Mouse (Mus musculus) neural tube, embryonic 10.5 days (tissue): ENCODE measurements around the gene Tbc1d8.

Experiments used
- DNase-seq: peaks from one replicate; pipeline ENCODE4 v3.0.0-alpha.2; 2017; ENCODE audit warnings: low spot score; ENCODE audit errors: extremely low spot score

Tbc1d8 gene

DNA sequence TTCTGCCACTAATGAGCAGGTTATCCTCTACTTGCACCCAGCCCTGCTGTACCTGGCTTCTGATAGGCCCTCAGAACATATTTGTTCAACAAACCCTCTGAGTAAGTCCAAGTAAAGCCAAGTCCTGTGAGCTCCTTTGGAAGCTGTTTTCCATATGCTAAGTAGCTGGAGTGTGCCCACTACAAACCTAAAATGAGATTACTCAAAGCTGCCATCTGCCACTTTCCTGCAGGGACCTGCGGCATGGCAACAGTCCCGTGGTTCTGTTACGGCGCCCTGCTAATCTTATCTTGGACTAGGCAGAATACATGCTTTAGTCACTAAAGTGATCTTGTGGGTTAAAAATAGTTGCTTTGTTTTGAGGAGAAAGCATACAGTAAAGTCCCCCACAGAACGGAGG, 32.4 kb downstream of the Tbc1d8 start:
- no peak for DNase-seq

DNA sequence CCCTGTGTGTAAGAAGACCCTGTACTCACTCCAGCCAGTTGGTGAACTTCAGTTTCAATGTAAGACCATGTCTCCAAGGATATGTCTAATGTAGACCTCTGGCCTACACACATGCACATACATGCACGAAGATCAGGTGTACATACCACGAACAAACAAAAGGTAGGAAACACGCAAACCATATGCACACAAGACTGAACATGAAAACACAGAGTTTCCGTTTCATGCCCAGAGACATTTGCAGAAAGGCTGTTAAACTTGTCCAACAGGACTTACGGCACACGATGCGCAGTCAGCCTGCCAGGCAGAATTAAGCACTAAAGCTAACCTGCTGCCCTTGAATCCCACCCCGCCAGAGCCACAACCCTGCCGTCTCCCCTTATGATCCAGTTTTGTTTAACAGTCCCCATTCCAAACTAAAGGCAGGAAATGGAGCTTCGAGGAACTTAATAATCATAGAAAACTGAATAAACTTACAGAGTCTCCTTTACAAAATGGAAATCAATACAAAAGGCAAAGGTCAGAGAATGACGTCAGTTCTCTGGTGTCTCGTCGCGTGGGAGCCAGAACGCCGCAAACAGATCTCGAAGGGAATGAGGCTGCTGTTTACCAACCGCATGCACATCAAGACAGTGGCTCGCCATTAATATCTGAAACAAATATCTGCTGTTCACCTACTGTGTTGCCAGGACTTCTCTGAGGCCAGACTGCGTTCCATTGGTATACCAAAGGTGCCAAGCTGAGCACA, 33.1 kb downstream of the Tbc1d8 start:
- no peak for DNase-seq

DNA sequence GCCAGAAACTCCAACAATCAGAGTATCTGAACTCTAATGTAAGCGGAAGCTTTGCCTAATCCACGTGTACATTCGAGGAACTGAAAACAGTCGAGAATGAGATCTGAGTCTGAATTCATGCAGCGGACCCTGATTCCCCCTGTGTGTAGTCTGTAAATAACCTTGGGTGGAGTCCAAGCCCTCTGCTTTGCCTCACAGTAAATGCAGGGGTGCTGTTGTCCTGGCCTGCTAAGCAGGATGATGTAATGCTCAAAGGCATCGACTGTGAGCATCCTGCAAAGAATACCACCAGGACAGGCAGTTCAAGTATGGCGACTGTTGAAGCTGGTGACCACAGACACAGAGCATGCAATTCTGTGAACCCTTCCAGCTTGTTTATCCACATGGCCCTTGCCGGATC, 34.8 kb downstream of the Tbc1d8 start:
- no peak for DNase-seq

DNA sequence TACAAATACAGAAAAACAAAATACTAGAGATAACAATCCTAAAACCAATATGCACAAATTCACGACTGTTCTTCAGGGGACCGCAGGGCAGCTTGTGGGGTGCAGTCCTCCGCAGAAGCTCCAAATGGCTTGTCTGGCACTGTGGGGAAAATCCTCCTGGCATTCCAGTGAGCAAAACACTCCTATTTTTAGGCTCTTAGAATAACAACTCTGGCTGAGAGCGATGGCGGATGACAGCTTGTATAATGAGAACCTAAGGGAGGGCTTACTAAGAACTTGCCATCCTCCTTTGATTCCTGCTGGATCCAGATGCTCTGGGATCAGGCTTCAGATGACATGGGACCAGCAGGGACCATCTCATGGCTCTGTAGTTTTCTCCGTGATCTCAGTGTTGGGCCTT, 36.9 kb downstream of the Tbc1d8 start:
- no peak for DNase-seq

DNA sequence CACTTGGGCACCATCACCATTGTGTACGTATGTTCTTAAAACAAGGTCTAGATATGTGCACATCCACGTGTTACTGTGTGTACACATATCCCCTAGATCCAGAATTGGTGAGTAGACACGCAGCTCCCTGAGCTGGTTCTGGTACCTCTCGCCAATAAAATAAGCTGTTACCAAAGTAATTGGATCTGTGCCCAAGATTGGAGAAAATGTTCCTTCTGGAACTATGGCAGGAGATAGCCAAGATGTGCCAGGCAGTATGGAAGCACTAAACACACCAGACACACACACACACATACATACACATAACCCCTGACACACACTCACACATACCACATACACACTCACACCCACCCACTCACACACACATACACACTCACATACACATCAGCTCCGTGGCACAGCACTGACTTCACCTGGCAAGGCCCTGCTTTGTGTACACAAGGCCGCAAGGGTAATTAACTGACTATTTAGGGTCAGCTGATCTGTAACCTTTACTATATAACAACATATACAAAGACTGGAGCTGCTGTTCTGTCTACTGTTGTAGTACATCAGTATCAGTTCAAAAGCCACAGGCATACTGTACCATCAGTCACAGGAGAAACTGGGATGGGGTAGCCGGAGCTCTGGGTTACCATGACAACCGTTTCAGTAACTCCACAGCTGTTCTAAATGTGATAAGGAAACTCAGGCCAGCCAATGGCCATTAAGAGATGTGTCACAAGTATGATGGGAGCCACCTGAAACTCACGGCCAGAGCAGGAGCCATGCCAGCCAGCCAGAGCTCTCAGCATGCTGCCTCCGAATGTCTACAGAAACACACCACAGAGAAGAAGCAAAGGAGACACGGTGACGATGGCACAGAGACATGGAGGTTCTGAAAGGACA, 38.6 kb downstream of the Tbc1d8 start:
- DNase-seq: no peak

DNA sequence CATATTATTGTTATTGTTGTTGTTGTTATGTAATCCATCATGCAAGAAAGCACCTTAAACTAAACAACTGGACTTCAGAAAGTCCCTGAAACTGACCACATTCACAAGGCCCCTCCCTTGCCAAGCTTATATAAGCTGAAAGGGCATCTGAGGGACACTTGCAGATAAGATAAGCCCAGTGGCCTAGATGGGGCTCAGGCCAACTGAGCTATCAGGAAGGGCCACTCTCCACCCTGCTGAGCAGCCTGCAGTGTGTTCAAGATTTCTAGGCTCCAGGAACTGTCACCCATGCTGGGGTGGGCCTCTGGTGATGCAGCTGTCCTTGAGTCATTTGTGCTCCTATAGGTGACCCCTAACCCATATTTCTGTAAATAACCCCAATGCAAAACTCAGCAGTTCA, 39.9 kb downstream of the Tbc1d8 start:
- DNase-seq: no peak

DNA sequence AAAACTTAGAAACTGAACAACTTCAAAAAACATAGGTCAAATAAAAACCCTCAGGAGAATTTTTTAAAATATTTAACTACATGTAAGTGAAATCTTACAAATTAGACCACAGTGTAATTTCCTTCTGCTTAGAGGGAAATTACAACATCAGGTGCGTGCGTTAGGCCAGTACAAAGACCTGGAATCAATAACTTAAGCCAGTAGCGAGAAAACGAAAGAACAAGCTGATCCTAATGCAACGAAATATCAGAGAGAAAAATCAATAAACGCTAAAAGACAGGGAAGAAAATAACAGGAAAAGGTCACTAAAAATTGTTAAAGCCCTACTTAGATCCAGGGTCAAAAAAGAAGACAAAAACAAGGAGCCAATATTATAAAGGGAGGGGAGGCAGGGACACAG, 44.3 kb downstream of the Tbc1d8 start:
- DNase-seq: no peak

DNA sequence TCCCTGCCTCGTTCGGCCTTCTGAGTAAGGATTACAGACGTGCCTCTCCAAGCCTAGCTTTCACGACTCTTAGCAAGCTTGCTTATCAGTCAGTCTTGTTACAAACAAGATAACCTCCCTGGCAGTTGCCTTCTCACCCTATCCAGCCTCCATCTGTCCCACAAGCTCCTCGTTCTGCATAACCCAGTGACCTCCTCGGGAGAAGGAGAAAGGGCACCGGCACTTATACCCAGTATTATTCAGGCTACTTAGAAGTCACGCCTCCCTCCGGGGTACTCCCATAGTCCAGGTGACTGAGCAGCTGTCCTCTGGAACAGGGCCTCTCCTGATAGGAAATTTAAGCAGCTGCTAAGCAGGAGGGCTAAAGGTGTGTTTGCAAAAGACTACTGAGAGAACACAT, 48.5 kb downstream of the Tbc1d8 start:
- DNase-seq: no peak

DNA sequence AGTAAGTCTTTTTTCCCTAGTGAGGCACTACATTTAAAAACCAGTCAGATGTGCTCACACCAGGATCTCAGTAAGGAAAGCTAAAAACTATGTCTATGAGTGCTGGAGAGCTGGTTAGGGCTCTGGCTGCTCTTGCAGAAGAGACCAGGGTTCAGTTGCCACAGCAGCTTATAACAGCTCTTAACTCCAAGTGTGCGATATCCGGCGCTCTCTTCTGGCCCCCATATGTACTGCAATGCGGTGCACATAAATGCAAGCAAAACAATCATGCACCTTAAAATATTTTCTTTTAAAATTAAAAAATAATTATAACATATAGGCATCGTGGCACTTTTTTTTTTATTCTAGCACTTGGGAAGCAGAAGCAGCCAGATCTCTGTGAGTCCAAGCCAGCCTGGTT, 49.5 kb downstream of the Tbc1d8 start:
- no peak for DNase-seq

DNA sequence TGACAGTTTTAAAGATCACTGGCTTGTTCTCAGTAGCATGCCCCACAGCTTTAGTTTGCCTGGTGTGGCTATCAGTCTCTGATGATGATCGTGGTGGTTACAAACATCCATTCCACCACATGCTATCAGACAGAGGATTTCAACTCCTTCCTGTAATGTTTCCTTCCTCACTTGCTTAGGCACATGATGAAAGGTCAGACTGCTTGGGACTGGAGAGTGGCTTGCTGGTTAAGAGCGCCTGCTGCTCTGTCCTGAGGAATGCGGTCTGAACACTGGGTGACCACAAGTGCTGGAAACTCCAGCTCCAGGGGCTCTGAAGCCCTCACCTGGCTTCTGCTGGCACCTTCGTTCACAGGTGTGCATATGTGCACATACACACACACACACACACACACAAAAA, 50.3 kb downstream of the Tbc1d8 start:
- no peak for DNase-seq

DNA sequence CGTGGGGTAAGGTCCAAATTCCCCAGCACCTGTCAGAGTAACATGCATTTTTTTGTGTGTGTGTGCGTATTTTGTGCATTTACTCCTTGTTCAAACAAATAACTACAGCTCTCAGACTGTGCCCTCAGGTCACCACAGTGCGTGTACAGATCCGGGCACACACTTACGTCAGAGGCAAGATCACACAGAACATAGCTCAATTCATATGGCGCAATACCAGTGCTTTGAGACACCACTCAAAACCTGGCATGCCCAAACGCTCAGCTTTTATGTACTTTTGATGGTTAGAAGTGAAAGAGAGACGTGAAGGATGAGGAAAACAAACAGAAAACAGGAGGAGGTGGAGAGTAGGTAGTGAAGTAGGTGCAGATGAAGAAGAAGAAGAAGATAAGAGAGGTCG, 53.1 kb downstream of the Tbc1d8 start:
- no peak for DNase-seq

DNA sequence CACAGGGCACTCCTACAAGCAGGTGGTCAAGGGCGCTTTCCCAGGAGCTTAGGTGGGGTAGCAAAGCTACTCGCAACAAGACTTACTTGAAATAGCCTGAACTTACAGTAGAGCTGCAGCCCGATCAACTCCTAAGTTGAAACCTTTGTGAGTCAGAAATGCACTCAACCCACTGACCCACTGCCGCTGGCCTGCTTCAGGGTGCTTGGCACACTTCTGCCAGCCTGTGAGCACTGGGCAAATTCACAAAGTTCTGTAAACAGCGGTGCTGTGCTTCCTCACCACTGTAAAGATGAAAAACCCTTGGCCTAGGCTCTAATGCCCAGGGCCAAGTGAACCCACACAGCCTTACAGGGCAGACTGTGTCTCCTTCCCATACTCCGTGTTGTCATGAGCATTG, 57.6 kb downstream of the Tbc1d8 start:
- no peak for DNase-seq

DNA sequence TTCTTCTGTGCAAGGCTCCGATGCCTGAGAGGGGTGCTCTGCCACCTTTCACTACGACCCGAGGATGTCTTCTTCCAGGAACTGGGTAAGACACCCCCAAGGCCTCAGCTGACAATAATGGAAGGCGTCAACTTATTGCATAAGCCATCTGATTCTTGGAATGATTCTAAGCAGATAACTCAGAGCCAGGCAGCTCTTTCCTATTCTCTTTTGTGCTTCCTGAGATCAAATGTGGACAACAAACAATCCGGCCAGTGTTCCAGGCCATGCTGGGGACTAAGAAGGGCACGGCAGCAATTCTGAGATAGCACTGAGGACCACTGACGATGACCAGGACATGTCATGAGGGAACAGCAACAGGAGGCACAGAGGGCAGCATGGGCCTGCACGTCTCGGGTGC, 59.7 kb downstream of the Tbc1d8 start:
- no peak for DNase-seq

DNA sequence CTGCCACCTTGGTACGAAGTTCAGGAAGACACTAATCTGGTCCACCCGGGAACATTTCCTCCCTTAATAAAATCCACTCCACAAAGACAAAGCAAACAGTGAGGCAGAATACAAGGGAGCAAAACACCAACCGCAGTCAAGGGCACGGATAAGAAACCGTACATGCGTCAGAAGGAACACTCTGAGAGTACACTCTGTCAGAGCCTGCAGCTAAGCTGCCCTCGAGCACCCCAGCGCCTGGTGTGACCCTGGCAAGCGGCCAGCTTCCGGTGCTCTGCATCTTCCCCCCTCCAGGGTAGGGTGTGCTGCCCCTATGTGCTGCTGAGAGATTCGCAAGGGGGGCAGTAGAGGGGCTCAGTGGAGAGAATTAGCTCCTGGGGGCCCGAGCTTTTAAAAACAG, 60.7 kb downstream of the Tbc1d8 start:
- no peak for DNase-seq

DNA sequence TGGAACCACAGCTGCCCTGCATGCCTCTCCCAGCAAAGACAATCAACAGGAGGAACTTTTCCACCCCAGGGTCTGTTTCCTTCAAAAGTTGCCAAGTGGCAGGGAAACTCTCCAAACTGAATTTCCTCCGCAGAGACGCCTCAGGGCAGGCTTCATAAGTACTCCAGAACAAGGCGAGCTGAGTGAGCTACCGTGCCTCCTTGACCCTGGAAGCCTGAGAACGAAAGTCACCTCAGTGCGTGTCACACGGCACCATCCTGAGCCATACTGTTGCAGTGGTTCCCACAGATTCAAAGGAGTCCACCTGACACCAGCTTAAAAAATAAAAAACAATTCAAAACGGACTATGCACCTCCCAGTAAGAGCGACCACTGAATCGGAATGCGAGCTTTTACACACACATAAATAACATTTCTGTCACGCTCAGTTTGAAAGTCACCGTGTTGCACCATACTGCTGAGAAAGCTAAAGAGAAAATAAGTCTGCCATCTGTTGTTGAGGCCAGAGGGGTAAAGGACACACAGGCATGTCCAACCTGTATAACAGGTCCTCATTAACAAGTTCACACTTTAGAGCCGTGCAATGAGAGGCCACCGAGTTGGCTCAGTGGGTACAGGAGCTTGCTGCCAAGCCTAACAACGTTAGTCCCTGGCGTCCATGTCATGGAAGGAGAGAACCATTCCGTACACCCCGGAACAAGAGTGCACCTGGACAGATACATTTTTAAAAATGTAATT, 68.3 kb downstream of the Tbc1d8 start:
- DNase-seq: no peak

DNA sequence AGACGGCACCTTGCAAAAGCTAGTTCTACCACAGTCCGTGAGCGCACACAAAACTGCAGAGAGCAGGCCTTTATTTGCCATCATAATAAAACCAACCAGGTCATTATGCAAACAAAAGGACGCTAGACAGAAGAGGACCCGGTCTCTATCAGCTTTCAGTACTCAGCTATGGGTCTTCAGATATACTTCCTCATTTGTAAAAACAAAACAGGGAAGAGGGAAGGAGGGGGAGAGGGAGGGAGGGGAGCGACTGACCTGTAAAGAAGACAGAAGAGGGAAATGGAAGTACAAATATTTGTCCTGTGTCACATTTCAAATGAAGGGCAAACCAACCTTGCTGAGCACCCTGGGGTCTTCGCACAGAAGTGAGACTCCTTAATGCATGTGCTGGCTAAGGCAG, 69.9 kb downstream of the Tbc1d8 start:
- no peak for DNase-seq

DNA sequence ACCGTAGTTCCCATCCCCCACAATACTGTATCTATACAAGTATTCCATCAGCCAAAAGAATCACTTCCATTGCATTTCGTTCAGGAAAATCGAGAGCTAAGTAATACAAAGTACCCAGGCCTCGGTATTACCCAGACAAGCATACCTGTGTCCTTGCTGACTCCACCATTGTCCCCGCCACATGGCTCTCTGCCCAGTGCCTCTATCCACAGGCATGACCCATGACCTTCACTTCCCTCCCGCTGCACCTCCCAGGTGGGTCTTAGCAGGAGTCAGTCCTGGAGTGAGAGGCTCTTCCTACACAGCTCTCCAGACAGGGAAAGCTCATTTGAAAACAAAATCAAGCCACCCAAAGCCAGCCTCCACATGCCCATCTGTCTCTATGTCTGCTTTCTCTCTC, 70.4 kb downstream of the Tbc1d8 start:
- no peak for DNase-seq

DNA sequence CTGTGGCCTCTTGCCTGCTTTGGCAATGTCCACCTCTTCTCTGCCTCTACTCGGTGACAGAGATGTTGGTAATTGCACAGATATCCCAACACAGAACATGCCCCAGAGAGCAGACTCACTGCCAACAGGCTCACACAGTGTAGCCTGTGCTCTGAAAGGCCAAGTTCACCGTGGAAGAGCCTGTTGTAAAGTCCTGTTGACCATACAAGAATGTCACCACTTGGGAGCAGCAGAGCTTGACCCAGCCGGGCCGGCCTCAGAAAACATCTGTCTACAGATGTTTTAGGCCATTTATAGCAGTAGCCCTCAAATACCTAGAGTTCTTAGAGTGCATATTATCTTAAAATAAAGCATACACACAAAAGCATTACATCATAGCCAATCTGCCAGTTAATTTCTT, 71.4 kb downstream of the Tbc1d8 start:
- no peak for DNase-seq

DNA sequence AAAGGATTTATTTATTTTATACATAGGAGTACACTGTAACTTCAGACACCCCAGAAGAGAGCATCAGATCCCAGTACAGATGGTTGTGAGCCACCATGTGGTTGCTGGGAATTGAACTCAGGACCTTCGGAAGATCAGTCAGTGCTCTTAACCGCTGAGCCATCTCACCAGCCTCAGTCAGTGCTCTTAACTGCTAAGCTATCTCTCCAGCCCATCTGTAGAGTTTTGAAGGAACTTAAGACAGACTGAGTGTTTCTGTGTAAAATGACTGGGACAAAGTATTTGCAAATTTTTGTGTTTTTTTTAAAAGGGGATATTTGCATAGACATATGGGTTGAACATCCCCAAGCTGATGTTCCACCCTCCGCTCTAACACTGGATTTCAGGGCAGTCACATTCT, 78.4 kb downstream of the Tbc1d8 start:
- DNase-seq: no peak

DNA sequence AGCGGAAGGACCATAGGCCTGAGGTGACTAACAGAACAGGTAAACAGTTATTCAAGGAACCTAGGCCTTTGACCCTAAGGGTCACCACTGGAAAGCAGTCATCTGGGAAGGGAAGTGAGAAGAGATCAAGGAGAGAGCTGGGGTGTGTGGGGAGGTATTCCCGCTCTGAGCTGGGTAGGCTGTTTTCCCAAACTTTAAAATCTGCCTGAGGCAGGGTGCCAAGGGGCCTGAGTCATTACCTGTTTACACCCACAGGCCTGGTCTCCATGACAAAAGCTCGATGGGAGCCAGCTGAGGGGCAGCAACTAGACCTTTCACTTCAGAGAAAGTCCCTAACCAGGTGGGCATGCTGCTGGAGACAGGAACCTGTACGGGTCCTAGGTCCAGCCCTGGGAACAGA, 79.3 kb downstream of the Tbc1d8 start:
- no peak for DNase-seq

DNA sequence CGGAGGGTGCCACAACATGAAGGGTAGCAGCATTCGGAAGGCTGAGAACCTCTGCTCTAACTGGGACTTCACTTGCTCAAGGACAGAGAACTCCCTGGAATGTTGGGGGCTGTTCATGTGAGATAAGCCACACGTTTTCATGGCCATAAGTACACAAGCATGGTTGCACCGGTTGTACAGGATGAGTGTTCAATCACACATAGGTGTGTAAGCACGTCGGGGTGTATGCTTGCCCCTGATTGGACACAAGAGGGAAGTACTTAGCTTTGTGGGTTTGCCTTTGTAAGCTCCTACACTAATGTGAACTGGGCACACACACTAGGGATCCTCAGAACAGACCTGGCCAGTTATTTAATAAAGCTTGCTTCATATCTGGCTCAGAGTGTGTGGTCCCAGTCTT, 80.3 kb downstream of the Tbc1d8 start:
- DNase-seq: no peak

DNA sequence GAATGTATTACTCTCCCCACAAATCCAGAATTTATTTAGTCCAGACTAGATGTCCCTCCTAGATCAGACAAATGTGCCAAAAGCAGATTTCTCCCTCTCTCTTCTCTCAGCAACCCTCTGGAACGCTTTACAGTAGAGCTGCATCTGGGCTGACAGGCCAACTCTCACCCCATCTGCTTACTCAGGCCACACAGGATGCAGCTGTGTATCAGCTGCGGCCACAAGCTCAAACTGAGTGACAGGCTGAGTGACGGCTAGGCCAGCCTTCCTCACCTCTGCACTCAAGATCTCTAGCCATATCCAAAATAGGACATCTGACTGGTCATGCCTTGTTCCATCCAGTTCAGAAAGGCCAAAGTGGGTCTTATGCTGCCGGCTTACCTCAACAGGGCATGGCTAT, 82.2 kb downstream of the Tbc1d8 start:
- DNase-seq: no peak
